Mouse (Mus musculus) kidney, postnatal 36 days (tissue): ENCODE data around the gene Odc1.
A peak's percentile ranks its signal among the peaks of the same experiment; 100 is the strongest.

Source experiments
- DNase-seq, 2 experiments: peaks; one replicate each; pipeline ENCODE4 v3.0.0; 2021 to 2022; ENCODE audit warnings: mixed read lengths in 2 of 2

Odc1 gene

DNA sequence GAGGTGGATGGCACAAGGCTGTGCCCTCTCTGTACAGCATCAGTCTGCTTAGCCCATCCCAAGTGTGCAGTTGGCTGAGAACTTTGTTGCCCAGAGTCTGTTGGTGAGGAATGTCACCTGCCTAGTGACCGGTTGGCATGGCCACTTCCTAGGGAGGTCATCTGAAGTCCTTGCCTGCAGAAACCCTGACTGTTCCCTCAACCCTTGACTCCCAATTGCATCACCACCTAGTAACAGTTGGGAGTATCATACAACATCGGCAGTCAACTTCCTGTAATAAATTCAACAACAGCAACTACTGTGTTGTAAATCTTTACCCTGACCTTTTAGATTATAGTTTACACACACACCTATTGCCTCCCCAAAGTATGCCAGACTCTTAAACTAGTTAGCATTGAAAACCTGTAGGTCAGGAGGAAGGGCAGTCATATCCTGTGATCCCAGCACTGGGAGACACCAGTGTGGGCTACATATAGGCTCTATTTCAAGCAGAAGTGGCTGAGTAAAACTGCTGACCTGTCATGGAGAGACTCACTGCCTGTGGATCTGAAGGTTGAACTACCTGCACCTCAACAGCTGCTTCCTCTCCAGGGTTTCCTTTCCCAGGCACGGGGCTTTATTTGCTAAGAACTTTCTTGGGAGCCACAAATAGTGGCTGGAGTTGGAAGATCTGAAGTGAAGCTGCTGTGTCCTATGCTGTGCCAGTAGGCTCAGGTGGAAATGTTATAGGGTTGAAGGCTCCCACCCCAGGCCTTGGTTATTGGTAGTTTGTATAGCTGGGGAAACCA lies 6.8 kb downstream of the Odc1 start:
- no peak for DNase-seq

DNA sequence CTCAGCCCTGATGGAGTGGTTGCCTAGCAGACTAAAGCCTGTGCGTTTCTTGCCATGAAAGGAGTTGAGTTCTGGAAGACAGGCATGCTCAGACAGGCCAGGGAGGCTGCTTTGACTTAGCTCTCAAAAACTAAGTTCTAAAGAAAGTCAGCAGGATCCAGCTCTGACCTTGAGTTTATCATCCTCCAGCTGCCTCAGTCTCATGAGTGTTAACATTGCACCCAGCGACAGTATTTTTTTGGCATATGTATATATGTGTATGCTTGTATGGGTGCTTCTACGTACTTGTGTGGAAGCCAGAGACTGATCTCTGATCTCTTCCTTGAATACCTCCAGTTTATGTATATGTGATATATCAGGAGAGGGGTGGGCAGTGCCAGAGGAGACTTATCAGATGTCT lies 7.8 kb downstream of the Odc1 start:
- no peak for DNase-seq

DNA sequence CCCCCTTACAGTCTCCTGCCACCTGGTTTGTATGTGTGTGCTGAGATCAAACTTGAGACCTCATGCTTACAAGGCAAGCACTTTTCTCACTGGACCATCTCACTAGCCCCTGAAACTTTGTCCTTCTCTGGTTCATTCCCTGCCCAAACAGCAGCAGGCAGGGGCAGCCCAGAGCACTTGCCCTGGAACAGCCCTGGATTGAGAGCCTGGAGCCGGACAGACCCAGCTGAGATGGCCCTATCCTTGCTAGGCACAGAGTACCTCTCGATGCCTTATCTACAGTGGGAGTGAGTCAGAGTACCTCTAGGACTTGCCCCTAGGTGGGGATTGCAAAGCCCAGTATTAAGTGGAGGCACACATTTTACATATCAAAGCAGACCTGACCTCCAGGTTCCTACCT lies 8.4 kb downstream of the Odc1 start:
- DNase-seq: no peak

DNA sequence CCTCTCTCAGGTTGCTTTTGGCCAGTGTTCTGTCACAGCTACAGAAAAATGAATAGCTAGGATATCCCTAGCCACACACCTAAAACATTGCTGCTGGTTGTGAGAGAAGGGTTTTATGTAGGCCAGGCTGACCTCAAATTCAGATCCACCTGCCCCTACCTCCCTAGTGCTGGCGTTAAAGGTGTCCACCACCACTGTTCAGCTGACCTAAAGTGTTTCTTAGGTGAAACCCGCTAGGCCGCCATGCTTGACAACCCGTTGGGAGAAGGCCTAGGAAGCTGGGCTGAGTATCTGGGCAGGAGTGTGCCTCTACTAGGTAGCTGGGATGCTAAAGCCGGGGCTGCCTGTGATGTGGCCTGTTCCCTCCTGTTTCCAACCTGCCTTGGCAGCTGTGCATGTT lies 9.0 kb downstream of the Odc1 start:
- no peak for DNase-seq

DNA sequence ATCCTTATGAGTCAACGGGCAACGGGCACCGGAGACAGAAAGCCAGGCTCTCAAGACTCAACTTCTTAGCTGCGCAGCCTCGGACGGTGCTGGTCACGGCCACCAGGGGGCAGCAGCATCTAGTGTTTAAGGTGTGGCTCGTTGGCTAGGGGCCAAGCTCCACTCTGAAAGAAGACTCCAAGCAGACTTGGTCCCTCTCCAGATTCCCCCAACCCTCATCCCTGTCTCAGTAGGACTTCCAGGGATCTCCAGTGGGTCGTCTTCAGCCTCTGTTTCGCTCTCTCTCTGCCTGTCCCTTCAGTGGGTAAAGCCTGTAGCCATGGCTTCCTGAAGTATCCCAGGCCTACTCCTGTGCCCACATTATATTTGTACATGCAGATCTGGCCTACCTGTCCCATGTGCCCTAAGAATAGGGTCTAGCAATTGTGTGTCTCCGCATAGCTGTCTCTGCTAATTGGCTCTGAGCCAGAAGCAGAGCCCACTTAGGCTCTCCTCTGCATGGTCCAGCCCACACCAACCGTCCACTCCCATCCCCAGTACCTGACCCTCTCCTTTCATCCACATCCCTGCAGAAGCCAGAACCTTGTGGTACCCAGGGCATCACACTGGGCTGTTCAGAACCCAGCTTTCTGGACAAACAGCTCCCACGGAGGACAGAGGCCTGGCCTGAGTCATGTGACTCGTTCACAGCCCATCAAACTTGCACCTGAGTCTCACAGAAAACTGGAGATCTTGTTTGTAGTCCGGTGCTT lies 9.8 kb downstream of the Odc1 start:
- DNase-seq: peak; percentile 89 to 96

DNA sequence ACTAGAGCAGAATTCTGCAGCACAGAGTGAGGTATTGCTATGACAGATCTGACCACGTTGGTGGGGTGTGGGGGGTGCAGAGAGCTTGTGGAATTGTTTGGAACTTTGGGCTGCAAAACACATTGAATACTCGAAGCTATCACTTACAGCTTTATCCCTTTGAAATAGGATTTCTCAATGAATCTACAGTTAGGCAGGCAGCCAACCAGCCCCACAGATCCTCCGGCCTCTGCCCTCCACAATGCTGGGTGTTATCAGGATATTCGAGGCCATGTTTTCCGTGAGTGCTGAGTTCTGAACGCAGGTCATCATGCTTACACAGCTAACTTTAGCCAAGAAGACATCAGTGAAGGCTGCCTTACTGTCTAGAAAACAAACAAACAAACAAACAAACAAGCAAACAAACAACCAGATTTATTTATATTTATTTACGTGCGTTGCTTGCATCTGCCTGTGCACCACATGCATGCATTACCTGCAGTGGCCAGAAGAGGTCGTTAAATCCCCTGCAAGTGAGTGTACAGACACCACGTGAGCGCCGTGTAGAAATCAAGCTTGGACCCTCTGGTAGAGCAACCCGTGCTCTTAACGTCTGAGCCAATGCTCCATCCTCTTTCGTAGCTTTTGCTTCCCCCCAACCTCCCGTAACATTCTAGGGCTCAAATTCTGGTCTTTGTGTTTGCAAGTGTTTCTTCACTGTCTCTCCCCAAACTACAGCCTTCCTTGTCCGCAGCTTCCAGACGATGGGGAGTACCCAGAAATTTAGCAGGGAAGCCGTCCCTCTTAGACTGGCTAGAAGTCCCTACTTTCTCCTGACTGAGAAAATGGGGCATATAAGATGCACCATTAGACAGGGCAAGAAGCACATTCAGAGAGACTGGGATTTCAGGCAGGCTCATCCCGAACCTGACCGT lies 12.1 kb downstream of the Odc1 start:
- peak; percentile 78 to 90 for DNase-seq

DNA sequence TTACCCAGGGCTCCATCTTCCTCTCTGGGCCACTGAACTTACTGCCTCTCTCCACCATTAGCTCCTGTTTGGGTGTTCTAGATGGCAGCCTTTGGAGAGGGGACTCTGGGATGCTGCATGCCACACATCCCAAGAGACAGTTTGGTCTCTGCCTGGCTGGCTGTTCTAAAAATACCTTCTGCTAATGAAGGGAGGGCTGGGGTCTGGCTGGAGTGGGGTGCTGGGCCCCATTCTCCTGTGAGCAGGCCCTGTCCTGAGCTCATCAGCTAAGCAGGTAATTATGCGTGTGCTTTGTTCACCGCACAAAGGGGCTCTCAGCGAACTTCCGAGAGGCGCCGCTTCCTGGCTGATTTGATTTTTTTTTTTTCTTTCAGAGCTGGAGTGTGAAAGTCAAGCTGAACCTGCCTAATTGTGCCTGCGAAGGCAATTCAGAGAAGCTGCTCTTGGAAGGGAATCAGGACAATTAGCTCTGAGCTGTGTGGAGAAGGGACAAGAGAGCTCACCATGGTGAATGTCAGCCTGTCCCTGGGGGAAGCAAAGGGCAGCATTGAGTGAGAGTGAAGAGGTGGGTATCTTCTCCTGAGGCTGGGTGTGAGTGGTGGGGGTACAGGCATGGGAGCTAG lies 12.9 kb downstream of the Odc1 start:
- no peak for DNase-seq

DNA sequence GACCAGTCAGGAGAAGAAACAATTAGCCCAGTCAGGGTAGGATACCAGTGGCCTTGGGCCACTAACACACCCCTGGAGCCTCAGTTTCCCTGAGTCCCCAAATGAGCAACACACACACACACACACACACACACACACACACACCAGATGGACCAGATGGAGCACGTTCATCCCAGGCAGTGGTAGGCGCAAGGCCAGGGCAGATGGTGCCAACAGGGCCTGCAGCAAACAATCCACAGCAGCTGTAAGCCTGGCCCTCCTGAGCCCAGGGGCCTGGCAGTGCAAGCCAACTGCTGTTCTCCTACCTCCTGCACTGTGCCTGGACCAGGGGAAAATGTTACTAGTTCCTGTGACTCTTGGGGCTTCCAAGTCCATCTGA lies 13.4 kb downstream of the Odc1 start:
- no peak for DNase-seq

DNA sequence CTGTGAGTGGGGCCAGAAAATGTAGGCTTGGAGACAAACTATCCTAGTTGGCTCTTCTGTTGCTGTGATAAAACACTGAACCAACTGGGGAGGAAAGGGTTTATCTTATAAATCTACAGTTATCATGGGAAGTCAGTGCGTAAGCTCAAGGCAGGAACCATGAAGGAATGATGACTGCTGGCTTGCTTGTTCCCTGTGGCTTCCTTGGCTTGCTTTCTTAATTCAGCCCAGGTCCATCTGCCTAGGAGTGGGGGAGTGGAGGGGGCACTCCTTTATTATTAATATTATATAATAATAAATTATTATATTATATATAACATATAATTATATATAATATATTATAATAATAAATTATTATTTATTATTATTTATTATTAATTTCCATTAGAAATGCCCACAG lies 17.8 kb downstream of the Odc1 start:
- DNase-seq: no peak

DNA sequence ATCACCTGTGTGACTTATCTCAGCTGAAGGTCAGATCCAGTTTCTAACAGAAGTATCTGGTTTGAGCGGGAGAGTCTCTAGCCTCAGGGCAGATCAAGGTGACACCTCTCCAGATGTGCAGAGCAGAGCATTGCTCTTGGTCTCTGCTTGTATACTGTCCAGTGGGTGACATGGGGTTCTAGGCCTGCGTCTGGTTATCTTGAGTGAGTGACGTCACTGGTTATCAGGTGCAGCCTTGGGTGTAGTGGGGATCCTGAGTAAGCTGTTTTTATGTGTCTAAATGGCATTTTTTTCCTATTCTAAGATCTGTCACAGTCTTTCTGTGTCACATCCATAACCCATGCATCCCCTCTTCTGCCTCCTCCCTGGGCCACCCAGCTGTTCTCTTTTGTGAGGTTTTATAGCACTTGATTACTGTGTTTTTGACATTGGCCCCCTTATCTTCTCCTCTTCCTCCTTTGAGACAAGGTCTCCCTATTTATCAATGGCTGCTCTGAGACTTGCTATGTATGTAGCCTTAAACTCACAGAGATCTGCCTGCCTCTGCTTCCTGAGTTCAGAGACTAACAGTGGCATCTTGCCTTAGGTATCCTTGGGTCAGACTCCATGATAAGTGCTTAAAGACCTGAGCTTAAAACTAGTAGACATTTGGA lies 20.9 kb downstream of the Odc1 start:
- no peak for DNase-seq

DNA sequence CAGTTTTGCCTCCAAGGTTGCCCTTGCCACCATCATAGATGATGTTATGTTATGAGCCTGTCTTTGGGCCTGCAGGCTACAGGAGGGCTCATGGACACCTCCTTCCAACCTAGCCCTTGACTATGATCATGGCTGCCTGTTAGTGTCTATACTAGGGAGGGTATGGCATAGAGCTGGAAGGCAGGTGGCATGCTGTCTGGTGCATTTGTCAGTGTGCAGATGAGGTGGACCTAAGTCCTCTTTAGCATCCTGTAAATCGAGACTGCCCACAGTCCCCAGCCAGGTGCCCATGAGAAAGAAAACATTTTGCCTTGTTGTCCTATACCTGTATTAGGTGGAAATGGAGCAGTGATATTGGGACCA lies 21.4 kb downstream of the Odc1 start:
- DNase-seq: no peak

DNA sequence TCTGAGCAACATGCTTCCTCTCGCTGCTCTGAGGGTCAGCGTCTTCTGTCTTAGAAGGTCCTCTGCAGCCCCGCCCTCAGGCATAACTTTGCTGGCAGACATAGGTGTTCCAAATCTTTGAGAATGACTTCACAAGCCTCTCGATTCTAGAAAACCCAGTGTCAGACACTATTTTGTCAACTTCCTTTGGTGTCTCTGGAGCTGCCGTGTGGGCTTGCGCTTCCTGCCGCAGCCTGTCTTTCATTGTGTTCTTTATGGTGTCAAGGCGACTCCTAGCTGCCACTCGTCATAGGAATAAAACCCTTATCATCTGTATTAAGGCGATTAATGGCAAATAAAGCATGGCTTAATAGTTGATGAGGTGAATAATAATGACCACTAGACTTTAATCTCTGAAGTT lies 24.0 kb downstream of the Odc1 start:
- DNase-seq: no peak

DNA sequence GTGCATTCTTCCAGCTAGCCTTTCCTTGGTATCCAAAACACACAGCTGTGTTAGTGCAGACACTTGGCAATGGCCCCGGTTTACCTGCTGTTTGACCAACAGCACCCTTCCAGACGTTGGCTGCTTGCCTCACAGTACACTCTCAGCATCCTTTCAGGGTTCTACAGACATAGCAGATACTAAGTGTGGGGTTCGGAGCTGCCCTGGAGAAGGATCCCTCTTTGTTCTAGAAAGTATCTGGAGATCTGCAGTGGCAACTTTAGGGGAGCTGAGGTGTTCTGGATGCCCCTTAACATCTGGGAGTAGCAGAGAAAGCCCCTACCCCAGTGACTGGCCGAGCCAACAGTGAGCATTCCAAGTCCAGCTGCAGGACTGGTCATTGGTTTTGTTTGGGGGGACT lies 30.0 kb downstream of the Odc1 start:
- DNase-seq: no peak

DNA sequence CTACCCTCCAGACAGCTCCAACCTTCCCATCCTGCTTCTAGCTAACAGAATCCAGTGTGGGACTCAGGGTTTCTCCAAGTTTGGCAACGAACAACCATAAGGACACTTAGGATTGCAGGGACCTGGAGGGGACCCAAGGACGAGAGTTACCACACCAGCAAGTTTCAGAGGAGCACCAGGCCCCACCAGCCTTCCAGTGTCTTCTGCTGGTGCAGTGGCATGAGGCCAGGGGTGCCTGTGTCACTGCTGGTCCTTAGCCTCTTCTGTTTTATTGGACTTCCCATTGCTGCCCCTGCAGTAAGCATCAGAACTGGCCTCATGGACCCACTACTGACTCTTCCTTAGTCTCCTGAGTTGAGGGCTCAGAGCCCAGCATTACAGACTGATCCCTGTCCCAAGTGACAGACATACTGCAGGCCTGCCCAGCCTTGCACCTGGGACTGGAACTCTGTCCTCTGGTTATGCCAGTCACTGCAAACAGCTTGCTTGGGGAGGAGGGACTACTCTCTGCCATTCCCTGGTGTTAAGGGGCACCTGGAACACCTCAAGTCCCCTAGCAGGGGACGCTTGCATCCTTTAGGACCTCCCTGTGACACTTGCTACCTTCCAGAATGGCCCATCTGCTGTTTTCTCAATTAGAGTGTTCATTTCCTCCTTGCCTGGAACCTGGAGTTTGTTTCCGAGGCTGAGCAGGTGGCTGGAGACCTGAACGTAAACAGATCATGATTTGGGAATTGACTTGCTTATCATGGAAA lies 30.7 kb downstream of the Odc1 start:
- no peak for DNase-seq

DNA sequence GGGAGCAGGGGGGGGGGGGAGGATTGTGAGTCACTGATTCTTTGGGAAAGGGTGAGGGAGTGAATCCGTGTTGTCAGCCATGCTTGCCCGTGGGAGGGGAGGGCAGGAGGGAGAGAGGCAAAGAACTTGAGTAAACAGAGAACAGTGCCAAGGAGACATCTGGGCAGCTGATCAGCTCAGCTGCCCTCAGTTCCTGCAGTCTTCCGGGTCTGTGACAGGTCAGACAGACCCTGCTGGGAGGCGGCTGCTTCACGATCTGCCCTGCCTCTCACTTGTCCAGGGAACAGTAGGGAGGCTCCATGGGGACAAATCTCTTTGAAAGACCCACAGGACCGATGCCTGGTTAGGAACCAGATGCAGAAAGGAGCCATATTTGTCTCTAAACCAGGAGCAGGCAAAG lies 31.4 kb downstream of the Odc1 start:
- peak; percentile 42 to 50 for DNase-seq

DNA sequence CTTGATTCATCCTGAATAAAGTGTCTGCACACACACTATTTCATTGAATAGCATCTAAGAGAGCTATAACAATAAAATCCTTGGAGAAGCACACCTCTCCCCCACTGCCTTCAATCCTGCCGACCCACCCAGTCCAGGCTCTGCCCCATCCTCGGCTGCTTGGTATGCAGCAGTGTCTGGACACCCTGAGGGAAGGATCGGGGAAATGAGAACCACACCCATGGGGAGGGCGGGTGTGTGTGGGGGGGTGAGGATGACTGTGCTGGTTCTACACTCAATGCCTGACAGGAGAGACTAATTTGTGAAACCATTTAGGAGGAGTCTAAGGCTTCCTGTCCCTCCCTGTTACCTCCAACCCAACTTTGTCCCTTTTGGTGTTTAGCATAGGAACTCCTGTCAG lies 34.0 kb downstream of the Odc1 start:
- no peak for DNase-seq

DNA sequence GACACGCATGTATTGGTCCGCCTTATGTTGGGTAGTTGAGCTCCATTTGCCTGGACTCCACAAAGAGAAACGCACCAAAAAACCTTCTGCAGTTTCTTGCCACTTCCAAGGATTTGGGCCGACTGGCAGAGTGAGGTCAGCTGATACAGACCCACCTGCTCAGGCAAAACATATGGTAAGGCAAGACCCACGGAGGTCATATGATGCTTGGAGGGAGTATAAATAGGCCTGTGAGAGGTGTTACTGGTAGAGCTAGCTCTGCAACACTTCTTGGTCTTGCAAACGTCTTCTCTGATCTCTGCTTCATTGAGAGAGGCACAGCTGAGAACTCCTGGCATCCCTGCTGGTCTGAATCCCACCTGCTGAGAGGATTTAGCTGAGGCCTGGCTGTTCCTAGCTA lies 36.4 kb downstream of the Odc1 start:
- DNase-seq: no peak

DNA sequence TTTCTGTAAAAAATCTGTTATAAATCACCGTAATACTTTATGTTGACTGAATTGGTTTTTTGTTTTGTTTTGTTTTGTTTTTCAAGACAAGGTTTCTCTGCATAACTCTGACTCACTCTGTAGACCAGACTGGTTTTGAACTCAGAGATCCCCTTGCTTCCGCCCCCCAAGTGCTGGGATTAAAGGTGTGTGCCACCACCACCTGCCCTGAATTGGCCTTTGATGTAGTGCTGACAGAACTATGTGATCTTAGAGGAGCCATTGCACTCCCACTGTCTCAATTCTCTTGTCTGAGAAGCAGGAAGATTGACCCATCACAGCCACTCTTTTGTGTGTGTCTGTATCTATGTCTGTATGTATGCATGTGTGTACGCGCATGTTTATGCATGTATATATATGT lies 37.8 kb downstream of the Odc1 start:
- no peak for DNase-seq

DNA sequence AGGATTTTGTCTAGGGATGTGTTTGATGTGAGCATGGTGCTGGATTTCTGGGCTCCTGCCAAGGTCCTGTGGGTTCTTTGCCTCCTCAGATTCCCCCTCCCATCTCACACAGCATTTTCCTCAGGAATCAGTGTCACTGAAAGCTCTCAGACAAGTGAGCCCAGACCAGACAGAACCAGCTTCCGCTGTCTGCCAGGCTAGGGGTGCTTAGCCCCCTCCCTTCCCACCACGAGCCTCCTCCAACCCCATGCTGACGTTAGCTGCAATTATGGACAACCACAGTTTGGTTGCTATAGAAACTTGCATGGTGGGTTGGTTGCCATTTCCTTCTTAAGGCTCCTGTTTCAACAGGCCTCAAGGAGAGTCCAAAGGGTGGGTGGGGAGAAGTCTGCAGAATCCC lies 39.3 kb downstream of the Odc1 start:
- no peak for DNase-seq

DNA sequence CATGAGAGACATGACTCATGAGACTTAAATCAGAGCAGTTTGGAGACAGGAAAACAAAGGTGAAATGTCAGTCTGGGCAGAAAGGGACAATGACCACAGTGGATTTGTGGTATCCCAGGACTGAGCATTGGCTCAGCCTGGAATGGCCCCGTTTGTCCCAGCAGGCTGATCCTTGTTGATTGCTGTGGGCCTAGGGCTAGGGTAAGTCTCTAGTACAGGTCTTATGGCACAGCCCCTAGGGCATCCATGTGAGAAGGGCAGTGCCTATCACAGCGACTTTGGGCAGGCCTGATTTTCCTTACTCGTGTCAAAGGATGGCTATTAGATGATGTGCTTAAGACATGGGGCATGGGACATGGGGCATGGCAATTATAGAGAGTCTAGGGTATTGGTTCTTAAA lies 41.4 kb downstream of the Odc1 start:
- DNase-seq: no peak

DNA sequence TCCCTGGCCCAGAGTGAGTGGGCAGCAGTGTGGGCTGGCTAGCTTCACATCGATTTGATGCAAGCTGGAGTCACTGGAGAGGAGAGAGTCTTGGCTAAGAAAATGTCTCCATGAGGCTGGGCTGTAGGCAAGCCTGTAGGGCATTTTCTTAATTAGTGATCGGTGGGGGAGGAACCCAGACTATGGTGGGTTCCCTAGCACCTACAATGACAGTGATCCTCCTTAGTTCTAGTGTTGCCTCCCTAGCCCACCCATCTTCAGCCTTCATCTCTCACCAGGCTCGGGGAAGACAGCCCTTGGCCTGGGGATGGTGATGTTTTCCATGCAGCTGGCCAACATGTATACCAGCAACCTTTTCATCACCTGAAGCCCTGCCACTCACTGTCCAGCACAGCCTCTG lies 43.8 kb downstream of the Odc1 start:
- DNase-seq: no peak
